Mouse (Mus musculus) urinary bladder, postnatal 14 days (tissue): ENCODE data around the gene Cops7a.

Experiments
- DNase-seq: peaks from one replicate; pipeline ENCODE4 v3.0.0; 2021; ENCODE audit warnings: low spot score

Gene Cops7a

DNA sequence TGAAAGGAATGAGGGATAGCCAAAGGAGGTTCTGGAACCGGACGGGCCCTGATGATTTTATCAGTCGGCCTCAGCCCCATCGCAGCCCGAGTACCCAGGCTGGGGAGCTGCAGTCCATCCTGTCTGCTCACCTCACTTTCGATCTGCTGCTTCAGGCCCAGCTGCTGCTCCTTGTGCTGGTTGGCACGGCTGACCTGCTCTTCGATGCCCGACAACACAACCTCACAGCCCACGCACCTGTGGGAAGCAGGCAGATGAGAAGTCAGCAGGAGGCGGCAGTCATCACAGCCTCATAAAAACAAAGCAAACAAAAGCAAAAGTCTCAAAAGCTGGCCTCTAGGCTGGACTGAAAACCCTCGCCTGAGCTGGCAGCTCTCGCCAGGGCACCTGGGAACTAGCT lies 5.4 kb downstream of the Cops7a start:
- DNase-seq, result no peak

DNA sequence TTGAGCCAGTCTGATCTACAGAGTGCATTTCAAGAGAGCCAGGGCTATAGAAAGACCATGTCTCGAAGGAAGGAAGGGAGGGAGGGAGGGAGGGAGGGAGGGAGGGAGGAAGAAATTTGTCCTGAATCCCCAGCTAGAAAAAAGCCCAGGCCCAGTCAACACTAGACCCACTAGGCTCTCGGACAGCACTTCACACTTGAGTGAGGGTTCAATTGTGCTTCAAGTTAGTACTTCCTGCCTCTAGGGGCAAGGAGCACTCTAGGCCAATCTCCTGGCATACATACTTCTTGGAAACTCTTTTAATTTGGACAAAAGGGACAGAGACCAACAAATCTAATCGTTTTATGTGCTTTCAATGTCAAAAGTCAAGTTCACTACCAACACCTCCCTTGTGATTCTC lies 7.2 kb downstream of the Cops7a start:
- no peak for DNase-seq

DNA sequence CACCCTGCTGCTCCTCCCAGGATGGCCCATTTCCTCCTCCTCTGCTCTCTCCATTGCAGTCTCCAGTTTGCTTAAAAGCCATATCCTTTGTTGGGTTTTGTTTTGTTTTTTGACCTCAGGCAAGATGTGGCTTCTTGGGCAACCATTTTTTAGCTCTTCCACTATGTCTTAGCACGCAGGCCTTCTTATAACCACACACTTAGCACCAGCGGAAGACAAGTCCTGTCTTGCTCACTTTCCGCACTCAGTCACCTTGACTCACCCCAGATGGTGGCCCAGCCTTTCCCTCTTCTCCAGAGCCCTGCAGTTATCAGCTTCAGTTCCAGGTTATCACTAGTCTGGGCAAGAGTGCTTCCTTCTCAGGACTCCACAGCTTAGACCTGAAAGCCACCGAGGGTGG lies 10.1 kb downstream of the Cops7a start:
- DNase-seq, result no peak

DNA sequence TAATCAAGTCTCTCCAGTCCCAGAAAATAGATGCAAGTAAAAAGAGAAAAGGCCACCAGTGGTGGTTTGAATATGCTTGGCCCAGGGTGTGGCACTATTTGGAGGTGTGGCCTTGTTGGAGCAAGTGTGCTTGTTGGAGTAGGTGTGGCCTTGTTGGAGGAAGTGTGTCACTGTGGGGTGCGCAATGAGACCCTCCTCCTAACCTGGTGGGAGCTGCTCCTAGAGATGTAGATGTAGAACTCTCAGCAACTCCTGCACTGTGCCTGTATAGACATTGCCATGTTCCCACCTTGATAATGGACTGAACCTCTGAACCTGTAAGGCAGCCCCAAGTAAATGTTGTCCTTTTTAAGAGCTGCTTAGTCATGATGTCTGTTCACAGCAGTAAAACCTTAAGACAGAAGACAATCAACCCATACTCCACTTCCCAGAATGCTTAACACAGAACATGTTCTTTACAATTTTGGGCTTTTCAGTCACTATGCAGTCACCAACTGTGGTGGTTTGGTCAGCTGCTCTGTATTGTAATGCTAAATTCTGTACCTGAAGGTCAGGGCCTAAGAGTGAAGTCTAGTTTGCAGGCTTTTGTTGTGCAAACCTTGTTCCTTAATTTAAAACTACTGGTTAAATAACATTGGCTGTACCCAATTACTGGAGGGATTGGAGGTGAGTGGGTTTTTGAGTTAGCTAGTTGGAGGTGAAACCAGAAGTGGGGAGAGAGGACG lies 11.2 kb downstream of the Cops7a start:
- DNase-seq, result no peak

DNA sequence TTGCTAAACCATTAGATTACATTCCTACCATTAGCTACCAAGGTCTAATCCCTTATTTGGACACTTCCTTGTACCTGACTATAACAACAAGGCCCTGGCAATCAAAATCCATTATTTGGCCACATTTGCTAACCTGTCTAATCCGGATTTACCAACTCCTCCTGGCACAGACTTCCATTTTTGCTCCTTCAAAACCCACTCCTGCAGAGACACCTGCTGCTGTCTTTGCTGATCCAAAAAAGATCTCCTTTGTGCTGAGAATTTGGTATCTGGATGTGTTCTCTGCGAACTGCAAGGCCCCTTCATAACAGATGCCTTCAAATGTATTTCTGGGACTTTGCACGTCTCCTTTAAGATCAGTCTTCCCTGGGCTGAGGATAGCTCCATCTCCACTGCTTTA lies 21.8 kb downstream of the Cops7a start:
- DNase-seq, result no peak

DNA sequence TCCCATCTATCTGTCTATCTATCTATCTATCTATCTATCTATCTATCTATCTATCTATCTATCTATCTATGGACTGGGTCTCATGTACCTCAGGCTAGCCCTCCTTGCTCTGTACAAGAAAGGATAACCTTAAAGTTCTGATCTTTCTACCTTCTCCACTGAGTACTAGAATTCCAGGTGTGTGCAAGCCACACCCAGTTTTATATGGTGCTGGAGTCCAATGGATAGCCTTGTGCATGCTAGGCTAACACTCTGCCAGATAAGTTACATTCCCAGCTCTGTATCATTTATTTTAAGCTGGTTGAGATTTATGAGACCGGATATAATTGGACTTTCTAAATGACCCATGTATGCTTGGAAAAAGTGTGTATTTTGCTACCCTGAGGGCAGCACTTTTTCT lies 23.7 kb downstream of the Cops7a start:
- no peak for DNase-seq

DNA sequence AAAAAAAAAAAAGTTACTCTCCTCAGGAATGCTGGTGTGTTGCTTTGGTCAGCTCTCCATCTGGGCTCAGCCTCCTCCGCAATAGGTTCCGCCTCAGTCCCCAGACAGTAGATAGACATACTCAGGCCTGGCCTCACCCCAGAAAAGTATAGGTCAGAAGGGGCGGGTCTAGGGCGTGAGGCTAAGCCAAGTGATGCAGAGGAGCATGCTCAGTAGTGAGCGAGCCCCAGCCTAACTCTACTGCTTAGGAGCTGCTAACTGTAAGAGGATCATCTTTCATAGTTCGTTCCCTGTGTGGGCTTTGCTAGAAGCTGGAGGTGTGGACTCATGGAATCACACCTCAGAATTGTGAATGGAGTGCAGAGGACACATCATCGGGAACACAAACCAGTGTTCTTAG lies 26.8 kb downstream of the Cops7a start:
- no peak for DNase-seq

DNA sequence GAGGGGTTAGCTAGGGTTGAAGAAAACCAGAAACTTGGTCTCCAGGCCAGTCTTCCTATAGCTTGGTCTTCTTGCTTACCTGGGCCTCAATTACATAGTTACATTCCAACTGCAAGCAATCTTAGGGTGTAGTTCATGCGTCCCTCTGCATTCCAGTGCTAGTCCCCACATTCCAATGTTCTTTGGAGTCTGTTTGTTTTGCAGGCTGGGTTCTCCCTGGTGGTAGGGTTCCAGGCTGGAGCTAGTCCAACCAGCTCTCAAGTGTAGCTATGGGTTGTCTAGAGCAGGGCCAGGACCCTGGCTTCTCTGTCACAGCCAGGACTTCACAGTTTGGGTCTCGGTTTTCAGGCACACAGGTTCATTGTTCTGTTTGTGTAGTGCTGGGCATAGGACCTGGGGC lies 27.8 kb downstream of the Cops7a start:
- no peak for DNase-seq

DNA sequence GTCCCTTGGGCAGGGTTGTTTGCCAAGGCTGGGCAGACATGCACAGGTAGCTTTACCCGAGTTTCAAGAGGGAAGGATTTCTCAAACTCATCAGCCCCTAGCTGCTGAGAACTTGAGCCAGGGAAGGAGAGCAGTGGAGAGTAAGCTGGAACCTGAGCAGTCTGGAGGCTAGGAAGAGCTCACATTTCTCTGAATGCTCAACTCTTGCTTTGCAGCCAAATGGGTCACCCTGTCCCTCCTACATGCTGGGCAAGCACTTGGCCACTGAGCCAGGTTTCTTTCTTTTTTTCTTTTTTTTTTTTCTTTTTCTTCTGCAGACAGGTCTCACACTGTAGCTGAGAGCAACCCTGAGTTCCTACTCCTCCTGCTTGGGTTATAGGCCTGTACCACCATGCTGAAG lies 28.7 kb downstream of the Cops7a start:
- DNase-seq, result no peak

DNA sequence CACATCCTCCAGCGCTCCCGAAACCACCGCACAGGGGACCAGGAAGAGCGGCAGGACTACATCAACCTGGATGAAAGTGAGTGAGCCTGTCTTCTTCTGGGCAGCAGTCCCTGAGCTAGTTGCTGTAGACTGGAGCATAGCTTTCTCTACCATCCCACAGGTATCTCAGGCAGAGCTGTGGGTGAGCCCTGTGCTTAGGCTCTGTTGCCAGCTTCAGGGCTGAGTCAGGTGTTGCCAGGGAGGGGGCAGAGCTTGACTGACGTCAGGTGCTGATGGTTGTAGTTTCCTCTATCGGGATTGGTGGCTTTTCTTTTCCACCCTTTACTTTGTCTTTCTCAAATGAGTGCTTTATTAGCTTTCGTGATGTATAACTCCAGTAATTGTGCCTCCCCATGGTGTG lies 30.7 kb downstream of the Cops7a start:
- no peak for DNase-seq

DNA sequence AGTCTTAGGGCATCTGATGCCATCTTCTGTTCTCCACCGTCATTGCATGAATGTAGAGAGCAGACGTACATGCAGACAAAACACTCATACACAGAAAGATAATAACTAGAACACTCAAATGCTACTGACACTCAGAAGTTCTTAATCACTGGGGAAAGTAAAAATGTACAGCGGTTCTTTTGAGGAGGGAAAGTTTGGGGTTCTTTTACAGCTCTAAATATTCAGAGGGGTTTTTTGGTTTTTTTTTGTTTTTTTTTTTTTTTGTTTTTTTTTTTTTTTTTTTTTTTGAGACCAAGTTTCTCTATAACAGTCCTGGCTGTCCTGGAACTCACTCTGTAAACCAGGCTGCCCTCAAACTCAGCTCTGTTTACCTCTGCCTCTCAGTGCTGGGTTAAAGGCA lies 32.2 kb downstream of the Cops7a start:
- DNase-seq, result no peak

DNA sequence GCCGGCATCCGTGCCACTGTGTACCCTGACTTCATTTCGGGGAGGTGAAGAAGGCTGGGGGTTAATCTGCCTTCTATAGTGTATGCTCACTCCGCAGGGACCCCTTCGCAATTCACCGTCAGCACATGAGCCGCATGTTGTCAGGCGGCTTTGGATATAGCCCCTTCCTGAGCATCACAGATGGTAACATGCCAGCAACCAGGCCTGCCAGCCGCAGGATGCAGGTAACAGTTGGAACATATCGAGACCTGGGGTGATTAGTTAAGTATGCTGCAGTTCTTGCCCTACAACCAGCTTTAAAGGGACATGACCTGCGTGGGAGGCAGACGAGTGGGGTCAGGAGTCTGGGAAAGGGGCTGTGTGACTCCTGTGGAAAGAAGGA lies 33.0 kb downstream of the Cops7a start:
- DNase-seq, result no peak

DNA sequence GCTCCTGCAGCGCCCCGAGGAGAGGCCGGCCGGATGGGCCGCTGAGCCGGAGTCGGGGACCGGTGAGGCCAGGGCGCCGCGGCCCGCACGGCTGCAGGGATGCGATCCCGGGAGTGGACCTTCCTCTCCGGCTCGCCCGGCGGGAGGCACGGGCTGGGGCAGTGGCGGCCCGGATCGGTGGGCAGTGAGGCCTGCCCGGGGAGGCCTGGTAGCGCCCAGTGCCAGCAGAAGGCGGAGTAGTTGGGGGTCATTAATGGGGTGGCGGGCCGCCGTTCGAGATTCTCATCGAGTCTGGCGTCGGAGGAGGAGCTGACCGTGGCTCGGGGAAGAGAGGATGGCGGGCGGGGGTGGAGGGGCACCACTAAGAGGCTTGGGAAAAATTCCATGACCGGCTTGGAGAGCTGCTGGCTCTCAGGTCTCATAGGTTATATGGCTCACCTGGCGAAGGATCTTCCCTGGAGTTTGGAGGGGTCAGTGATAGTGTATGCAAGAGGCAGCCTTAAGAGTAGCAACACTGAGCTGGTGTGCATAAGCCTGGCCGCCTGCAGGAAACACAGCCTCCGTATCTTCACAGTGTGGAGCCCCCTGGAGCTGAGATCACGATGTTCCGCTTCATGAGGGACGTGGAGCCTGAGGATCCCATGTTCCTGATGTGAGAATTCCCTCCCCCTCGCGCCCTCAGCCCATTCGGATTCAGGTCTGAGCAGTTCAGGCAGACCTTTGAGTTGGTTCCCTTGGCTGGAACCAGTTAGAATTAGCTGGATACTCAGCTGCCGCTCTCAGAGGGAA lies 33.6 kb downstream of the Cops7a start:
- DNase-seq, result peak; percentile 39

DNA sequence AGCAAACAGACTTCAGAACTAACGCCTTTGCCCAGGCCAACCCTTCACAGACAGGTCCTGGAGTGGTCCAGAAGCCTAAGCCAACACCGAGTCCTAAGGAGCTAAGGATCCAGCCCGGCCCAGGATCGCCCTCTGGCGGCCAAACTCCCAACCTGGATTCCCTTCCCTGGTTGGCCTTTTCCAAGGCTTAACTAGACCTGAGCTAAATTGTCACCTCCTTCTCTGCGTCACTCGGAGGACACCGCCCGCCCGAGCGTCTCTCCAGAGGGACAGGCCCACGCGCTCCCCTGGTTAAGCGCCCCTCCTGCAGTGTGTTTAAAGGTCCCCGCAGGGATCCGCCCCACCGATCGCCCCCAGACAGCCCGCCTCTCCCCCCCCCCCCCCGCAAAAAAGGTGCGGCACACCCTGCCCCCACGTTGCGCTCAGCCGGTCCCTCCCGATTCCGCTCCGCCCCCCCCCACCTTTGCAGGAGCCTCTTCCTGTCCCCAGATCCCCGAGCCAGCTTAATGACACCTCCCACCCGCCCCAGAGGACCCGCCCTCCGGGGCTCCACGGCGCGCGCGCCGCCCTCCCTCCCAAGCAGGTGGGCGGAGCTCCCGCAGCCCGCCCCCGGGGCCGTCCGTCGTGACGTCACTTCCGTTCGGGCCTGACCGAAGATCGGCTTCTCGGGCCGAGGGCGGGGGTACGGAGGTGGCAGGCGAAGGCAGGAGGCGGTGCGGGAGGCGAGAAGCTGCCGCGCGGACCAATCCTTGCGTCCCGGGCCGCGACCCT lies 34.4 kb downstream of the Cops7a start, which contains the start of gene Mlf2:
Gene Mlf2 (plus strand): TSS at position 633 of the 771 bp plus-strand sequence.
- peak; percentile 99 for DNase-seq

DNA sequence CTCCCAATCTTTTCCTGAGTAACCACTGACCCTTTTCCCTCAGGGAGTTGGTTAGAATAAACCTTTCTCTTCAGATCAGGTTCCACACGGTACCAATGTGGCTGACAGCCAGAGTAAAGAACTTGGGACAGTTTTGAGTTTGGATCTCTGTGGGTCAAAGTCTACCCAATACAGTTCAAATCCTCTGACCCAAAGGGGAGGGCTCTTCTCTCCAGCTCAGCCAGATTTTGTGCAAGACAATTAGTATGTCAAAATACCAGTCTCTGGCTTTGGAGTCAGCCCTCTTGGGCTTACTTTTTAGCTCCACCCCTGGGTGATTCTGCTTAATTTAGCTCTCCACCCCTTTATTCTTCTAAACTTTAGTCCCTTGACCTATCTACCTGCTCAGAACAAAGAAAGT lies 35.1 kb downstream of the Cops7a start:
- DNase-seq, result no peak

DNA sequence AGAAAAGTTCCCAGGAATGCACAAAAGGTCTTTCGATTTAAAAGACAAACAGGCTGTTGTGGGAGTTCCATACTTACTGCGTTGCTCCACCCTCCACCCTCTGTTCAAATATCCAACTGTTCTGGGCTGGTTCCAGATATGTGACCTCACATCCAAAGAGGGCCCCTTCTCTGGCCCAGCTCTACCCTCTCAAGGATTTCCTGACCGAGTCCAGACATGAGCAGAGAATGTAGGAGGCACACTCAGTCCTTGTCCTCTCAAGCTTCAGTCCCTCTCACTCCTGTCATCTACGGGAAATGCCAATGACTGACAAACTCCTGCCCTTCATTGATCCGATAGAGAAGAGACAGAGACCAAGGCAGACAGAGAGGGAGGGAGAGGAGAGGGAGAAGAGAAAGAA lies 39.4 kb downstream of the Cops7a start:
- peak; percentile 69 for DNase-seq

DNA sequence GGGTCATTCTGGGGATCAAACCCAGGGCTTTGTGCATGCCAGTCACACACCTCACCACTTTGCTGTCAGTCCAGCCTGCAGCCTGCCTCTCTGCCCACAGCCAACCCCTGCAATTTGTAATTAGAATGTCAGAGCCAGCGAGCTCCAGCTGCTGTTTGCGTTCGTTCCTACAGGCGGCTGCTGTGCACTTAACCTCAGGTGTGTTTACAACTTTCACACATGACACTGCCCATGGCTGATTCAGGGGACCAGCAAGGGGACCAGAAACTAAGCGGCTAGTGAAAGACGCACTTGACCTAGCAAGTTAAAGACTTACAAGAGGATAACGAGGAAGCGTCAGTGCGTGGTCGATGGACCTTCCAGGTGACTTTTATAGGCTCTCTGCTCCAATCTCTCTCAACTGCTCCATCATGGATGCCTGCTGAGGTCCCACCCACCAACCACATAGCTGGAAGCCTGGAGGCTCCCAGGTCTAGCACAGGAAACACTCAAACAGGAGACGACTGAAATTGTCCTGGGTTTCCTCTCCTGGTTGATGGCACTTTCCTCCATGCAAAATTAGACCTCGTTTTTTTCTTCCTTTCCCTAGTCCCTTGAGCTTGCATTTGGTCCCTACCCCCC lies 40.1 kb downstream of the Cops7a start:
- no peak for DNase-seq

DNA sequence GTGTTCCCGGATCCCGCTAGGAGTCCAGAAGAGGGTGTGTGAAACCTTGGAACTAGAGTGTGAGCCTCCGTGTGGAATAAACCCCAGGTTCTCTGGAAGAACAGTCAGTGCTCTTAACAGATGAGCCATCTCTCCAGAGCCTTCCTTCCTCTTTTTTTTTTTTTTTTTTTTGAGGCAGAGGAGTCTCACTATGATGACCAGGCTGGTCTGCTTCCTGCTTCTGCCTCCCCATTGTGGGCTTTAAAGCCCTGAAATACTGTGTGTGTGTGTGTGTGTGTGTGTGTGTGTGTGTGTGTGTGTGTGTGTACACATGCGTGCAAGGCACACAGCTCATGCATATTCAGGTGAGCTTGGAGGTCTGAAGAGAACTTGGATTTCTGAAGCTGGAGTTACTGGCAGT lies 43.8 kb downstream of the Cops7a start:
- no peak for DNase-seq

DNA sequence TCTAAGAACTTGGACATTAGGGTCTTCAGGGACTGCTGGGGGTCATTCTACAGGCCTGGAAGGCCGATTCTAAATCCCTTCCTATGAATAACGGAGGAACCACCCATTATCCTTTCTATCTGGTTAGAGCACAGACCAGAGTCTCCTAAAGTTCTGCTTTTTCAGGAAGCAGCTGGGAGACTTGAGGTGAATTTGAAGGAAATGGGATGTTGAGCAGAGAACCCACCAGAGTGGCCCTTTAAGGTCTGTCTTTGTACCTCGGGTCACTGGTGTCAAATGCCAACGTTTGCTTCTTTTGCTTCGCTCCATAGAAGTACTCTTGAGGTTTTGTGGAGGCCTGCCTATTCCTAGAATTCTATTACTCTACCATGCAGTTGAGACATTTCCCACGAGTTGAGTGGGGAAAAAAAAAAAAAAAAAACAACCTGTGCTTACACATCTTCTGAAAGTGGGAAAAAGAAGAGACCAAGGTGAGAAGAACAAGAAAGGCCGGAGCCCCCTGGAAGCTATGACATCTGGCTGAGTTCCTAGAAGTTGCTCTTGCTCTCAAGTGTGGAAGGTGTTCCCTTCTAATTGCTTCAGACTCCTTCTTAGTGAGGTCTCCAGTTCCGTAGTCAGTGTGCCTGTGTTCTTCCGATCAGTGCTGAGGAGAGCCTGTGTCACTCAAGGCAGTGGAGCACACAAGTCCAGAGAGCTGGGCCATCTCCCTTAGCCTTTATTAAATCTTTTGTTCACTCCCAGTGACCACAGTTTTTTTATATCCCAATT lies 44.8 kb downstream of the Cops7a start:
- DNase-seq, result no peak

DNA sequence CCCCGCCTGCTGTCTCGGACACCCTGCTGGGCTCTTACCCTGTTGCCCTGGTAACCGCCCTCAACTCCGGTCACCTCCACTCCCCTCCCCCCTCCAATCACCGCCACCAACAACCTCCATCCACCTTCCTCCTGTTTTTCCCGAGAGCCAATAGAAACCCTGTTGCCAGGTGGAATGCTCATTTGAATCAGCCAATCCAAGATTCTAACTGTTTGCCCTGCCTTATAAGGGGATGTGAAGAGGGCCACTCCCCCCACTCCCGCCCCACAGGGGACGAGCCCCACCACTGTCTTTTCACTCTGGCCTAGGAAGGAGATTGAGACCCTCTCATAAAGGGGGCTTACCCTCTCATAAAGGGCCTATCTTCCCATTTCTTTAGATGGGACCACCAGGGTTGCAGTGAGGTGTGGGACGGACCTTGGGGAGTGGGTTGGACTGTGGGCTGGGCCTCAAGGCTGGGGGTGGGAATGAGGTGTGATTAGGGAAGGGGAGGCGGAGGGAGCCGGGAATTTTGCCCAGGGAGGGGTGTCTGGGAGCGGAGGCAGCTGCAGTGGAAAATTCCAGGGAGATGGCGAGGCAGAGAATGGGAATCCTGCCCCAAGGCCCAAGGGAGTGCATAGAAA lies 45.5 kb downstream of the Cops7a start, which contains the start of gene Ptms:
Gene Ptms (minus strand): TSS at position 409 of the 623 bp plus-strand sequence.
- peak; percentile 94 for DNase-seq
